8 mouse cellular contexts compared by ENCODE assay signal in genomic region chr6:145998314-145999007, GRCm38 (mm10).
A peak's percentile ranks its signal among the peaks of the same experiment; 100 is the strongest.
DNase-seq lines count a peak whose midpoint lies in the region; ATAC-seq and TF ChIP-seq lines count a peak whose summit lies in the region.

No protein-coding gene starts in this region.

- no peaks in the 10 kb centered on the region for H3K9me3 ChIP-seq in intestine, embryonic 14.5 days (ENCODE audit: control insufficient read depth, low read length)
- H3K9me3 ChIP-seq in midbrain, postnatal 0 days (ENCODE audit: low read length): no peaks in the 10 kb centered on the region

- no peaks in the 10 kb centered on the region for H3K27me3 ChIP-seq in intestine, embryonic 14.5 days (replicated peaks; ENCODE audit: control insufficient read depth, insufficient read depth, low read length)
- H3K27me3 ChIP-seq in midbrain, postnatal 0 days (ENCODE audit: insufficient read depth, low read length): no peaks in the 10 kb centered on the region

- no peaks in the 10 kb centered on the region for H3K36me3 ChIP-seq in intestine, embryonic 14.5 days (ENCODE audit: control insufficient read depth, insufficient read depth, low read length)
- H3K36me3 ChIP-seq in midbrain, postnatal 0 days (ENCODE audit: insufficient read depth, low read length): no peaks in the 10 kb centered on the region

- peaks cover 9% of the 10 kb centered on the region for H3K4me1 ChIP-seq in intestine, embryonic 14.5 days (replicated peaks; ENCODE audit: control insufficient read depth, insufficient read depth, low read length)
- peaks cover 6% of the 10 kb centered on the region; the same call in 1 of the 2 replicates for H3K4me1 ChIP-seq in midbrain, postnatal 0 days (ENCODE audit: insufficient read depth, low read length)

- no peak overlapping the region for H3K27ac ChIP-seq in intestine, embryonic 14.5 days (ENCODE audit: low read depth)
- no peak overlapping the region for H3K27ac ChIP-seq in midbrain, postnatal 0 days (ENCODE audit: low read depth, low read length)

- H3K4me3 ChIP-seq in intestine, embryonic 14.5 days (ENCODE audit: low read depth, low read length): no peak overlapping the region
- H3K4me3 ChIP-seq in midbrain, postnatal 0 days (ENCODE audit: low read depth, low read length): no peak overlapping the region

- no peak overlapping the region for H3K4me2 ChIP-seq in intestine, embryonic 14.5 days (ENCODE audit: low read length)
- no peak overlapping the region for H3K4me2 ChIP-seq in midbrain, postnatal 0 days (ENCODE audit: low read depth, low read length, poor library complexity, severe bottlenecking)

- TF ChIP-seq CTCF in midbrain, postnatal 0 days (IDR thresholded peaks at IDR 0.05): no peak

- WGBS in intestine, embryonic 14.5 days: 19% methylated on average over 13 of the region's 13 CpGs
- 26% methylated on average over 13 of the region's 13 CpGs for WGBS in midbrain, postnatal 0 days

- DNase-seq in adrenal gland, adult 8-10 months: peak; percentile 64
- peak; percentile 58 to 72 for DNase-seq in cerebellum, postnatal 25 days
- peak; percentile 67 to 79 for DNase-seq in gastrocnemius, postnatal 36 days
- peak; percentile 60 for DNase-seq in intestine, embryonic 14.5 days (ENCODE audit: low spot score)
- peak; percentile 79 to 83 for DNase-seq in left cerebral cortex, postnatal 36 days (ENCODE audit: low spot score in 2 of 2)
- peak; percentile 28 for DNase-seq in midbrain, postnatal 0 days (ENCODE audit: low spot score)
- peak; percentile 85 for DNase-seq in urinary bladder, postnatal 14 days (ENCODE audit: low spot score)
- no peak for DNase-seq in thymus, adult 18-20 months

- intact Hi-C loops in gastrocnemius, postnatal 36 days (cut with DNase I): no loop called here
- intact Hi-C loops in left cerebral cortex, postnatal 36 days (cut with DNase I): loop anchor here (5.0 kb wide), 1 partner anchor 131 kb away; the partner anchor contains the start of gene Bhlhe41

- no peak overlapping the region for H3K9ac ChIP-seq in intestine, embryonic 14.5 days (ENCODE audit: low read length)
- H3K9ac ChIP-seq in midbrain, postnatal 0 days (replicated peaks; ENCODE audit: low read length, poor library complexity, severe bottlenecking): no peak overlapping the region

- peak; percentile 58; the same call in 1 of the 2 replicates for ATAC-seq in intestine, embryonic 14.5 days (replicated peaks; ENCODE audit: low FRiP score, low TSS enrichment, low read depth)
- no peak for ATAC-seq in midbrain, postnatal 0 days (ENCODE audit: low FRiP score)

Comparison
In these comparisons a context has a peak if more than half of its experiments do, and no peak if none do; other contexts are left out.
1. DNase-seq: peak in adrenal gland, adult 8-10 months (single experiment), cerebellum, postnatal 25 days (2 of 2), gastrocnemius, postnatal 36 days (2 of 2), intestine, embryonic 14.5 days (single experiment), left cerebral cortex, postnatal 36 days (2 of 2), midbrain, postnatal 0 days (single experiment) and urinary bladder, postnatal 14 days (single experiment); none in thymus, adult 18-20 months (0 of 2).